ENCODE assay signal across 8 mouse cellular contexts in genomic region chr4:106562006-106562405, GRCm38 (mm10). TPM values are rescaled to one million over a fixed set of nuclear protein-coding genes. Genes with fewer than 3 reads are reported as not detected.
DNase-seq lines count a peak whose midpoint lies in the region; ATAC-seq and TF ChIP-seq lines count a peak whose summit lies in the region.

No protein-coding gene starts in this region.

- 0 out of 2 replicates have a peak, but pooled peaks cover 3% of the 10 kb centered on the region for H3K79me2 ChIP-seq in MEL (ENCODE audit: control insufficient read depth, insufficient read depth, low read length, poor library complexity)

- no peak for TF ChIP-seq RAD21 in MEL (IDR thresholded peaks at IDR 0.05; ENCODE audit: low read depth, low read length)

- peak overlapping the region; percentile 82 for H3K4me3 ChIP-seq in heart, embryonic 16.5 days (ENCODE audit: low read length)
- H3K4me3 ChIP-seq in MEL (ENCODE audit: control insufficient read depth in 1 of 2, insufficient read depth in 1 of 2, low read depth in 2 of 2, low read length in 2 of 2), result peak overlapping the region; percentile 82 to 94
- H3K4me3 ChIP-seq in hindbrain, embryonic 12.5 days, result peak overlapping the region; percentile 87
- H3K4me3 ChIP-seq in midbrain, embryonic 15.5 days, result peak overlapping the region; percentile 94

- H3K9ac ChIP-seq in heart, embryonic 16.5 days (ENCODE audit: low read length), result peak overlapping the region; percentile 77
- H3K9ac ChIP-seq in MEL (ENCODE audit: control insufficient read depth, low read depth, low read length, poor library complexity, severe bottlenecking), result peak overlapping the region; percentile 76
- H3K9ac ChIP-seq in hindbrain, embryonic 12.5 days, result peak overlapping the region; percentile 86
- peak overlapping the region; percentile 81 for H3K9ac ChIP-seq in midbrain, embryonic 15.5 days

- no peak for TF ChIP-seq EP300 in MEL (IDR thresholded peaks at IDR 0.05; ENCODE audit: low read depth in 1 of 2, low read length in 2 of 2)

- WGBS in heart, embryonic 16.5 days, result 12% methylated on average over 6 of the region's 6 CpGs
- 12% methylated on average over 6 of the region's 6 CpGs for WGBS in hindbrain, embryonic 12.5 days
- WGBS in midbrain, embryonic 15.5 days, result 9% methylated on average over 6 of the region's 6 CpGs

- no peaks in the 10 kb centered on the region for H3K9me3 ChIP-seq in heart, embryonic 16.5 days (replicated peaks; ENCODE audit: control insufficient read depth, low read length)
- no peaks in the 10 kb centered on the region for H3K9me3 ChIP-seq in MEL (replicated peaks; ENCODE audit: insufficient read depth, low read length)
- H3K9me3 ChIP-seq in hindbrain, embryonic 12.5 days (replicated peaks), result no peaks in the 10 kb centered on the region
- no peaks in the 10 kb centered on the region for H3K9me3 ChIP-seq in midbrain, embryonic 15.5 days

- peak overlapping the region; percentile 93 for H3K4me2 ChIP-seq in heart, embryonic 16.5 days (ENCODE audit: low read depth, low read length)
- peak overlapping the region; percentile 74 for H3K4me2 ChIP-seq in hindbrain, embryonic 12.5 days (replicated peaks)
- H3K4me2 ChIP-seq in midbrain, embryonic 15.5 days, result peak overlapping the region; percentile 84

- no peak for TF ChIP-seq CTCF in MEL (IDR thresholded peaks at IDR 0.05 in 2 of 3, conservative IDR thresholded peaks at IDR 0.05 in 1 of 3; ENCODE audit: control insufficient read depth in 1 of 3, insufficient read depth in 1 of 3, low read depth in 2 of 3, low read length in 3 of 3, poor library complexity in 1 of 3, severe bottlenecking in 1 of 3)

- DNase-seq in heart, adult 11 months, result no peak
- DNase-seq in MEL (ENCODE audit: low read depth, low spot score), result no peak
- no peak for DNase-seq in layer of hippocampus, postnatal 25 days (ENCODE audit: extremely low spot score in 1 of 2, low spot score in 1 of 2)
- no peak for DNase-seq in yolk sac, embryonic 10.5 days (ENCODE audit: low spot score)
- DNase-seq in layer of hippocampus, postnatal 36 days, result no peak

- TF ChIP-seq POLR2A in MEL (IDR thresholded peaks at IDR 0.05; ENCODE audit: control insufficient read depth in 1 of 2, insufficient read depth in 1 of 2, low read depth in 1 of 2, low read length in 2 of 2, poor library complexity in 1 of 2), result no peak

- peaks cover 4% of the 10 kb centered on the region; the same call in 1 of the 2 replicates for H3K36me3 ChIP-seq in heart, embryonic 16.5 days (ENCODE audit: control insufficient read depth, insufficient read depth)
- H3K36me3 ChIP-seq in MEL (ENCODE audit: control insufficient read depth in 1 of 2, insufficient read depth in 2 of 2, low read length in 2 of 2), result no peaks in the 10 kb centered on the region; a peak in 2 of 4 replicates
- H3K36me3 ChIP-seq in hindbrain, embryonic 12.5 days, result peaks cover 32% of the 10 kb centered on the region
- peaks cover 11% of the 10 kb centered on the region for H3K36me3 ChIP-seq in midbrain, embryonic 15.5 days (replicated peaks)

- H3K27me3 ChIP-seq in heart, embryonic 16.5 days (ENCODE audit: control insufficient read depth, insufficient read depth, low read length), result no peaks in the 10 kb centered on the region
- no peaks in the 10 kb centered on the region for H3K27me3 ChIP-seq in MEL (ENCODE audit: control insufficient read depth in 1 of 2, insufficient read depth in 2 of 2, low read length in 2 of 2)
- H3K27me3 ChIP-seq in hindbrain, embryonic 12.5 days, result no peaks in the 10 kb centered on the region
- H3K27me3 ChIP-seq in midbrain, embryonic 15.5 days (replicated peaks), result no peaks in the 10 kb centered on the region

- H3K4me1 ChIP-seq in heart, embryonic 16.5 days (ENCODE audit: control insufficient read depth, insufficient read depth, low read length), result peaks cover 20% of the 10 kb centered on the region
- H3K4me1 ChIP-seq in MEL (ENCODE audit: control insufficient read depth in 1 of 2, insufficient read depth in 2 of 2, low read length in 2 of 2), result peaks cover 0 to 16% of the 10 kb centered on the region in 2 experiments; a peak in 2 of 4 replicates
- H3K4me1 ChIP-seq in hindbrain, embryonic 12.5 days, result peaks cover 33% of the 10 kb centered on the region
- peaks cover 50% of the 10 kb centered on the region for H3K4me1 ChIP-seq in midbrain, embryonic 15.5 days

- no peak for ATAC-seq in heart, embryonic 16.5 days (replicated peaks; ENCODE audit: extremely low read depth, insufficient read depth, low FRiP score)
- ATAC-seq in hindbrain, embryonic 12.5 days (ENCODE audit: low FRiP score), result no peak
- no peak for ATAC-seq in midbrain, embryonic 15.5 days (replicated peaks)

- H3K27ac ChIP-seq in heart, embryonic 16.5 days (ENCODE audit: low read length), result no peak overlapping the region
- no peak overlapping the region for H3K27ac ChIP-seq in MEL (ENCODE audit: control insufficient read depth, low read depth, low read length)
- H3K27ac ChIP-seq in hindbrain, embryonic 12.5 days, result no peak overlapping the region
- no peak overlapping the region for H3K27ac ChIP-seq in midbrain, embryonic 15.5 days

TF ChIP-seq in MEL, 35 proteins besides CTCF, POLR2A, EP300 and RAD21:
- TF ChIP-seq ZMIZ1 (IDR thresholded peaks at IDR 0.05; ENCODE audit: low read depth, low read length), result no peak
- TF ChIP-seq NRF1 (IDR thresholded peaks at IDR 0.05; ENCODE audit: insufficient read depth, low read depth, low read length, poor library complexity, severe bottlenecking), result no peak
- no peak for TF ChIP-seq CHD1 (IDR thresholded peaks at IDR 0.05; ENCODE audit: low read depth, low read length)
- TF ChIP-seq GATA1 (IDR thresholded peaks at IDR 0.05; ENCODE audit: low read depth, low read length), result no peak
- TF ChIP-seq KAT2A (conservative IDR thresholded peaks at IDR 0.05; ENCODE audit: low read depth, low read length), result no peak
- no peak for TF ChIP-seq TAL1 (IDR thresholded peaks at IDR 0.05; ENCODE audit: low read length)
- no peak for TF ChIP-seq GABPA (IDR thresholded peaks at IDR 0.05; ENCODE audit: low read depth, low read length)
- TF ChIP-seq ZKSCAN1 (IDR thresholded peaks at IDR 0.05; ENCODE audit: low read depth, low read length), result no peak
- TF ChIP-seq NELFE (IDR thresholded peaks at IDR 0.05; ENCODE audit: low read depth, low read length), result no peak
- no peak for TF ChIP-seq MYB (IDR thresholded peaks at IDR 0.05; ENCODE audit: low read depth, low read length)
- TF ChIP-seq ZNF384 (IDR thresholded peaks at IDR 0.05; ENCODE audit: low read depth, low read length), result no peak
- no peak for TF ChIP-seq MEF2A (IDR thresholded peaks at IDR 0.05; ENCODE audit: extremely low read depth, insufficient replicate concordance, low read depth, low read length, poor library complexity, severe bottlenecking)
- TF ChIP-seq UBTF (IDR thresholded peaks at IDR 0.05; ENCODE audit: borderline replicate concordance, insufficient read depth, low read depth, low read length), result no peak
- TF ChIP-seq ZC3H11A (IDR thresholded peaks at IDR 0.05; ENCODE audit: low read depth, low read length), result no peak
- TF ChIP-seq ETS1 (IDR thresholded peaks at IDR 0.05; ENCODE audit: low read depth, low read length), result no peak
- no peak for TF ChIP-seq POLR2AphosphoS5 (IDR thresholded peaks at IDR 0.05; ENCODE audit: borderline replicate concordance, low read depth, low read length)
- no peak for TF ChIP-seq JUND (IDR thresholded peaks at IDR 0.05; ENCODE audit: low read depth, low read length)
- TF ChIP-seq MXI1 (IDR thresholded peaks at IDR 0.05; ENCODE audit: low read depth, low read length), result no peak
- TF ChIP-seq E2F4 (IDR thresholded peaks at IDR 0.05; ENCODE audit: borderline replicate concordance, low read depth, low read length), result no peak
- no peak for TF ChIP-seq SMC3 (IDR thresholded peaks at IDR 0.05; ENCODE audit: low read depth, low read length)

RNA-seq across cellular contexts. Expression of gene Dhcr24, which starts 1.2 kb away (rescaled TPM):
- polyA plus RNA-seq in heart, embryonic 16.5 days (2015; fragmentation: Nextera tagmentation; extraction: Ambion mirVana), result 1.7 and 1.9 TPM in 2 replicates
- total RNA-seq in MEL (2012; rRNA removed), result 37.6 and 39.2 TPM in 2 replicates
- 10 to 100 TPM in 1 of 2 experiments, not detected in 1; 63.0 TPM for polyA plus RNA-seq in MEL (2012; ENCODE audit: insufficient read depth in 1 of 2, insufficient read length in 2 of 2, low read depth in 1 of 2, low replicate concordance in 2 of 2, missing spikeins in 1 of 2)
- 6.9 and 7.3 TPM in 2 replicates for polyA plus RNA-seq in hindbrain, embryonic 12.5 days (2016; fragmentation: Nextera tagmentation; extraction: Ambion mirVana)
- 6.0 and 6.2 TPM in 2 replicates for polyA plus RNA-seq in midbrain, embryonic 15.5 days (2015; fragmentation: Nextera tagmentation; extraction: Ambion mirVana)
- 10 to 100 TPM; 72.3 to 77.3 TPM for total RNA-seq in layer of hippocampus, postnatal 25 days (2021)
- 10 to 100 TPM; 58.8 to 61.0 TPM for total RNA-seq in layer of hippocampus, postnatal 36 days (2021)

RNA-seq across cellular contexts. Expression of gene Lexm, which starts 55.0 kb away (rescaled TPM):
- polyA plus RNA-seq in heart, embryonic 16.5 days (2015; fragmentation: Nextera tagmentation; extraction: Ambion mirVana), result not detected in 2 replicates
- 6.1 and 6.7 TPM in 2 replicates for total RNA-seq in MEL (2012; rRNA removed)
- polyA plus RNA-seq in MEL (2012; ENCODE audit: insufficient read depth in 1 of 2, insufficient read length in 2 of 2, low read depth in 1 of 2, low replicate concordance in 2 of 2, missing spikeins in 1 of 2), result 10 to 100 TPM in 1 of 2 experiments, not detected in 1; 17.5 TPM
- polyA plus RNA-seq in hindbrain, embryonic 12.5 days (2016; fragmentation: Nextera tagmentation; extraction: Ambion mirVana), result 0.29 and 0.70 TPM in 2 replicates
- polyA plus RNA-seq in midbrain, embryonic 15.5 days (2015; fragmentation: Nextera tagmentation; extraction: Ambion mirVana), result not detected in 2 replicates
- not detected for total RNA-seq in layer of hippocampus, postnatal 25 days (2021)
- total RNA-seq in layer of hippocampus, postnatal 36 days (2021), result not detected
